Mouse (Mus musculus) spleen, adult 2 months (tissue): Measurements from ENCODE around the gene Relch.

ENCODE experiments used
- CTCF ChIP-seq: fragments of 200-500 bp; IDR thresholded peaks from 2 replicates; pipeline ENCODE4 v1.5.1; 2011; ENCODE audit warnings: mild to moderate bottlenecking, inconsistent platforms; ENCODE audit not compliant: insufficient read depth, insufficient read length, insufficient replicate concordance; ENCODE audit errors: extremely low read depth
- POLR2A ChIP-seq: fragments of 200-500 bp; IDR thresholded peaks from 2 replicates; pipeline ENCODE4 v1.6.1; 2011; ENCODE audit warnings: low read depth, low read length, inconsistent platforms

- TF ChIP-seq CTCF (no peak), POLR2A (no peak)
Measured at GRCm38 (mm10) chr1:105752944-105753343, 89.3 kb downstream of the Relch start.
